Mouse (Mus musculus): ENCODE measurements around the gene Ak4.

GRCm38 (mm10) chr4:101497336-101497735, 78.3 kb downstream of the Ak4 start:
- no peak for TF ChIP-seq CTCF (IDR thresholded peaks at IDR 0.05; ENCODE audit: low read depth)
- TF ChIP-seq EP300 (IDR thresholded peaks at IDR 0.05; ENCODE audit: low read depth), result no peak

Measured in liver, embryonic 14.5 days (tissue).